Mouse (Mus musculus): ENCODE measurements around the gene Galnt9.

Gene Galnt9

GRCm38 (mm10) chr5:110540947-110541346 is 3.2 kb upstream of the Galnt9 start:
- no peak for DNase-seq

GRCm38 (mm10) chr5:110541456-110541855 is 2.7 kb upstream of the Galnt9 start:
- no peak for DNase-seq

- DNase-seq: peak; percentile 69
Measured at GRCm38 (mm10) chr5:110544691-110545069, 525 bp downstream of the Galnt9 start.

- DNase-seq: peak; percentile 70
Measured at GRCm38 (mm10) chr5:110545311-110545710, 1.2 kb downstream of the Galnt9 start.

- peak; percentile 80 for DNase-seq
Measured at GRCm38 (mm10) chr5:110546136-110546535, 2.0 kb downstream of the Galnt9 start.

- no peak for DNase-seq
Measured at GRCm38 (mm10) chr5:110546726-110547406, 2.7 kb downstream of the Galnt9 start.

GRCm38 (mm10) chr5:110548446-110548845 is 4.3 kb downstream of the Galnt9 start:
- peak; percentile 72 for DNase-seq

GRCm38 (mm10) chr5:110550189-110550588 is 6.0 kb downstream of the Galnt9 start:
- no peak for DNase-seq

- DNase-seq: no peak
Measured at GRCm38 (mm10) chr5:110550841-110551240, 6.7 kb downstream of the Galnt9 start.

- no peak for DNase-seq
Measured at GRCm38 (mm10) chr5:110552005-110552404, 7.8 kb downstream of the Galnt9 start.

GRCm38 (mm10) chr5:110553315-110553714 is 9.2 kb downstream of the Galnt9 start:
- DNase-seq: no peak

- no peak for DNase-seq
Measured at GRCm38 (mm10) chr5:110555198-110555597, 11.0 kb downstream of the Galnt9 start.

GRCm38 (mm10) chr5:110558368-110558767 is 14.2 kb downstream of the Galnt9 start:
- DNase-seq: peak; percentile 94

- no peak for DNase-seq
Measured at GRCm38 (mm10) chr5:110559679-110560078, 15.5 kb downstream of the Galnt9 start.

GRCm38 (mm10) chr5:110562741-110563326 is 18.7 kb downstream of the Galnt9 start:
- no peak for DNase-seq

- DNase-seq: no peak
Measured at GRCm38 (mm10) chr5:110564986-110565644, 21.0 kb downstream of the Galnt9 start.

- DNase-seq: no peak
Measured at GRCm38 (mm10) chr5:110567547-110567946, 23.4 kb downstream of the Galnt9 start.

GRCm38 (mm10) chr5:110574888-110575287 is 30.7 kb downstream of the Galnt9 start:
- DNase-seq: no peak

GRCm38 (mm10) chr5:110579296-110579695 is 35.1 kb downstream of the Galnt9 start:
- no peak for DNase-seq

- no peak for DNase-seq
Measured at GRCm38 (mm10) chr5:110580569-110581239, 36.5 kb downstream of the Galnt9 start.

GRCm38 (mm10) chr5:110582647-110583538 is 38.7 kb downstream of the Galnt9 start:
- no peak for DNase-seq

GRCm38 (mm10) chr5:110587467-110587866 is 43.3 kb downstream of the Galnt9 start:
- no peak for DNase-seq

GRCm38 (mm10) chr5:110589833-110590232 is 45.7 kb downstream of the Galnt9 start:
- no peak for DNase-seq
